Mouse (Mus musculus): ENCODE measurements at regions not wholly inside any gene's neighbourhood (a gene's known extent, or its start where the extent isn't known, plus 50 kb on each side); places are given as distances from the start of the nearest gene placed in this dataset.

DNA sequence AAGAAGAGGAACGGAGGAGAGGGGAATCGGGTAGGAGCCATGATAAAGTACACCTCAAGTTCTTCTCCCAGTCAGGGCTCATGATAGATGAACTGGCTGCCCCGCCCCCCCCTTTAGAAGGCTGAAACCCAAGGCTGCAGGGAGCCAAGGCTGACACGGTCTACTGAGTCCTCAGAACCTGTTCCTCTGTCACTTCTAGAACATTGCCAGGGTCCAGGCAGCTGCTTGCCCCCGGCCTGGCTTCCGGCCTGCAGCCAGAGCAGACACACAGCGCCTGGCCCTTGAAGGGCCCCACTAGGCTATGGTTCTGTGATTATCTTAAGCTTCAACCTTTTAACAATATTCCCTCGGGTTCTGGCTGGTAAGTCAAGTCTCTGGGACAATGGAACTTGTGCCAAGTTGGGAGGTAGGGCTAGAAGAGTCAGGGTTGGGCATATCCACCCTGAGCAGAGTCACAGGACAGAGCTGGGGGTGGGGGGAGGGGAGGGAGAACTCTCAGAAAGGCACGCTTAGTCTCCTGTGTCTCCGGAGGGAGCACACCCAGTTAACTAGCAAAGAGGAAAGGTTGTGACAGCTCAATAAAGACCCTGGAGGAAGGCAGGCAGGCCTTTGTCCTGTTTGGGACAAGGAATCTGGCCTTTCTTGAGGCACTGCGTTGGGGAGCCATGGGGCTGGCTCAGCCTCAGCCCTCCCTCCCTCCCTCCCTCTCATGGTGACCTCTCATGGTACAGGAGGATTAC is 57.6 kb upstream of the Slc45a1 start:
- TF ChIP-seq NANOG (IDR thresholded peaks at IDR 0.05; ENCODE audit: borderline replicate concordance, low read length), result no peak
- no peak for TF ChIP-seq CTCF (conservative IDR thresholded peaks at IDR 0.05; ENCODE audit: low read length)
- no peak for TF ChIP-seq POU5F1 (IDR thresholded peaks at IDR 0.05; ENCODE audit: borderline replicate concordance, low read length)
- H3K27me3 ChIP-seq (ENCODE audit: insufficient read depth, low read length), result peaks cover 18% of the 10 kb centered on the region
- H3K36me3 ChIP-seq (ENCODE audit: insufficient read depth, low read length), result no peaks in the 10 kb centered on the region
- peaks cover 20% of the 10 kb centered on the region; the same call in 1 of the 2 replicates for H3K4me1 ChIP-seq (replicated peaks; ENCODE audit: low read depth, low read length)
- no peaks in the 10 kb centered on the region for H3K9me3 ChIP-seq (ENCODE audit: low read length)
- no peak overlapping the region for H3K4me3 ChIP-seq (replicated peaks; ENCODE audit: low read length)

DNA sequence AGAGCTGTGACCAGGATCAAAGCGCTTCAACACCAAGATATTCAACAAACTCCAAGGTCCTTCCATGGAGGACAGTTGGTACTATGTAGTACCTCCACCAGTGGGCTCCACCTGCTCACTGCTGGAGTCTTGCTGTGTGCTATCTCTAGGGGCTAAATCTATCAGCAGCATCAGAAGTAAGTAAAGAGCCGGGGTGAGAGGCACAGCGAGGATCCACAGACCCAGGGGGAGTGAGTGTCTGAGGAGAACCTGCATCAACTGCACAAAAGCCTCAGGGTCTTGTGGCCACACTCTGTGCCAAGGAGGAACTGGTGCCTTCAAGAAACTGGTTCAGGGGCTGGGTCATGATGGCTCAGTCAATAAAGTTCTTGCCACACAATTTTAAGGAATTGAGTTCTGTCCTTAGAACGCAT is 56.6 kb upstream of the Slc45a1 start:
- H3K4me1 ChIP-seq (replicated peaks; ENCODE audit: low read depth, low read length), result peaks cover 20% of the 10 kb centered on the region; the same call in 1 of the 2 replicates
- TF ChIP-seq CTCF (conservative IDR thresholded peaks at IDR 0.05; ENCODE audit: low read length), result no peak
- no peak for TF ChIP-seq NANOG (IDR thresholded peaks at IDR 0.05; ENCODE audit: borderline replicate concordance, low read length)
- H3K4me3 ChIP-seq (replicated peaks; ENCODE audit: low read length), result no peak overlapping the region
- peaks cover 18% of the 10 kb centered on the region for H3K27me3 ChIP-seq (ENCODE audit: insufficient read depth, low read length)
- no peaks in the 10 kb centered on the region for H3K36me3 ChIP-seq (ENCODE audit: insufficient read depth, low read length)
- H3K9me3 ChIP-seq (ENCODE audit: low read length), result no peaks in the 10 kb centered on the region

DNA sequence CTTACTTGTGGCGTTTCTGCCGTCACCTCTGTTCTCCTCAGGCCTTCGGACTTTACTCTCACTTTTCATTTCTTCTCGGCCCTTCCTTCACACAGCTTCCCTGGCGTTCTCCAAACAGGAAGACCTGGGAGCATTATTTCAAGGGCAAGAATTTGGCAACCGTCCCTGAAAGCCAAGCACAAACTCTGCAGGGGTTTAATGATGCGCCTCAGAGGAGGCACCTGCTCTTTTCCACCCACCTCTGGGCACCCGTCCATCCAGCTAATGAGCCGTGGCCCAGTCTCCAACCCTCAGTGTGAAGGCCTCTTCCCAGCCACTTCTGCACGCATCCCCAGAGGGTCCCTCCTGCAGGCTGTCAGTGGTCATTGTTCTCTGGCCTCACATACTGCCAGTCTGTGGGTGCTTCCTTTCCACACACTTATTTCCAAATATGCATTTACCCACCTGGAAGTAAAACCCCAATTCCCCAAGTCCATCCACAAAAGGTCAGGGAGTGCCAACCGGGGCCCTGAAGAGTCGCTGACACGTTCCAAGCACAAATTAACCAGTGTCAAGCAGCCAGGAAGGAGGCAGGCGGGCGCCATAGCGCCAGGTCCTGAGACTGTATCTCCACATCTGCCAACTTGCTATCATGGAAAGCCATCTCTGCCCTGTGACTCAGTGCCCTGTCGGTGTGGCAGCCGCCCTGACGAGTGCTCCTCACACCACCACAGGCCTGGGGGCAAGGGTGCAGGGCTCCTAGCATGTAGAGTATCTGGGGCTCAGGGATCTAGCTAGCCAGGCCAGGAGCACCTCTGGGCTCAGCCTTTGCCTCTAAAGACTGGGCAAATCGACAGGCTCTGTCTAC is 56.0 kb upstream of the Slc45a1 start:
- Histone ChIP-seq H3K9me3 (ENCODE audit: low read length) (no peaks in the 10 kb centered on the region), H3K4me3 (replicated peaks; ENCODE audit: low read length) (no peak overlapping the region), H3K27me3 (ENCODE audit: insufficient read depth, low read length) (peaks cover 21% of the 10 kb centered on the region), H3K36me3 (ENCODE audit: insufficient read depth, low read length) (no peaks in the 10 kb centered on the region), H3K4me1 (replicated peaks; ENCODE audit: low read depth, low read length) (peaks cover 20% of the 10 kb centered on the region; the same call in 1 of the 2 replicates)
- no peak for TF ChIP-seq CTCF (conservative IDR thresholded peaks at IDR 0.05; ENCODE audit: low read length)
- TF ChIP-seq NANOG (IDR thresholded peaks at IDR 0.05; ENCODE audit: borderline replicate concordance, low read length), result no peak
- TF ChIP-seq POU5F1 (IDR thresholded peaks at IDR 0.05; ENCODE audit: borderline replicate concordance, low read length), result no peak

DNA sequence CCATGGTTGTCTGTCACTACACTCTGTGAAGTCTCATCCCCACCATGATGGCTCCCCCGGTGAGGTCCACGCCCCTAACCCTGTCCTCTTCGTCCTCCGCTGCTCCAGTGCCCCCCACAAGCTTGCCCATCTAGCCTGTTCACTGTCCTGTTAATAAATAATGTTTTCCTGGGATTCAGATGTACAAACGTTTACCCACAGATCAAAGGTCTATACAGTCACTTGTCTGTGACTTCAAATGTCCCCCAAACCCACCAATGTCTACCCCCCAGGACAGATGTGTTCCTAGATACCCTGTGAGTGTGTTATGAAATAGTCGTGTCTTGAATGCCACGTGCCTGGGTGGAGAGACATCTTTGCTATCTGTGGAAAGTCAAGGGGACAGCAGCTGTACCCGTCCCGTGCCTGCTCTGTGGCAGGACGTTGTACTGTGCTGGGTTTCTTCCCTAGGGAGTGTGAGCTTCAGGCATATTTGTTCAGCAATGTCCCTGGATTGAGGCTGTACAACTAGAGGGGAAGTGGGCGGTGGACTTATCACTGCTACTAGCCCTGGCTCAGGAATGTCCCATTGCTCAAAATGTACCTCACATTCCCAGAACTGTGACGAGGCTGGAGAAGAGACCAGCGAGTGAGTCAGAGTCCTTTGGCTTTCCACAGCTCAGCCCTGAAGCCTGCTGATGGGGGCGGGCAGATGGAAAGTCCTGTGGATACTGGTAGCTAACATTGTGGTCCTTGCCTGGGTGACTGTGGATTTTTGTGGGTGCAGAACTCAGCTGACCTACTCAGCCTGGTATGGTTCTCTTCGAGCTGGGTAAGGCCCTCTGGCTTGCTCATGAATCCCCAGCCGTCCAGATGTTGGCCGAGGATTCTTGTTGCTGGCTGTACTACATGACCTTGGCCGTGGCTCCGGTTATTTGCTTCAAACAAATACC is 55.1 kb upstream of the Slc45a1 start:
- Histone ChIP-seq H3K4me1 (replicated peaks; ENCODE audit: low read depth, low read length) (peaks cover 20% of the 10 kb centered on the region; the same call in 1 of the 2 replicates), H3K36me3 (ENCODE audit: insufficient read depth, low read length) (no peaks in the 10 kb centered on the region), H3K9me3 (ENCODE audit: low read length) (no peaks in the 10 kb centered on the region), H3K4me3 (replicated peaks; ENCODE audit: low read length) (0 out of 2 replicates have a peak overlapping the region, but pooled peaks have one; percentile 20), H3K27me3 (ENCODE audit: insufficient read depth, low read length) (peaks cover 24% of the 10 kb centered on the region)
- TF ChIP-seq CTCF (conservative IDR thresholded peaks at IDR 0.05; ENCODE audit: low read length), result no peak
- no peak for TF ChIP-seq POU5F1 (IDR thresholded peaks at IDR 0.05; ENCODE audit: borderline replicate concordance, low read length)
- TF ChIP-seq NANOG (IDR thresholded peaks at IDR 0.05; ENCODE audit: borderline replicate concordance, low read length), result no peak

DNA sequence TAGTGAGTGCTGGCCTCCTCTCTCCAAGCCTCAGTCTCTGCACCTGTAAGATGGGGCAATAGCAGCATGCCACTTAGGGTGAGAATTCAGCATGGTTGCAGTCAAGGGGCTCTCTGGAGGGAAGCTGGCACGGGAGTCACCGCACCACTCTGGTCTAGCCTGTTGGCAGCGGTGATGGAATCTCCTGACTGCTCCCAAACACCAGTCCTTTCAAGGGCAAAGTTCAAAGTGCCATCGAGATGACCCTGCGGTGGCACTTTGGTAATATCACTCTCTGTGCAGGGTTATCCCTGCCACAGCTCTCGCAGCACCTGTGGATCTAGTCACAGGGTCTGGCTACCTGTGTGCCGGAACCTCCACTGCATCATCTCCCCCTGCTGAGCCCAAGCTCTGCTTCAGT is 54.3 kb upstream of the Slc45a1 start:
- no peak for TF ChIP-seq NANOG (IDR thresholded peaks at IDR 0.05; ENCODE audit: borderline replicate concordance, low read length)
- TF ChIP-seq POU5F1 (IDR thresholded peaks at IDR 0.05; ENCODE audit: borderline replicate concordance, low read length), result no peak
- no peak for TF ChIP-seq CTCF (conservative IDR thresholded peaks at IDR 0.05; ENCODE audit: low read length)
- Histone ChIP-seq H3K9me3 (ENCODE audit: low read length) (no peaks in the 10 kb centered on the region), H3K4me3 (replicated peaks; ENCODE audit: low read length) (no peak overlapping the region), H3K36me3 (ENCODE audit: insufficient read depth, low read length) (no peaks in the 10 kb centered on the region), H3K27me3 (ENCODE audit: insufficient read depth, low read length) (peaks cover 24% of the 10 kb centered on the region), H3K4me1 (replicated peaks; ENCODE audit: low read depth, low read length) (peaks cover 20% of the 10 kb centered on the region; the same call in 1 of the 2 replicates)

DNA sequence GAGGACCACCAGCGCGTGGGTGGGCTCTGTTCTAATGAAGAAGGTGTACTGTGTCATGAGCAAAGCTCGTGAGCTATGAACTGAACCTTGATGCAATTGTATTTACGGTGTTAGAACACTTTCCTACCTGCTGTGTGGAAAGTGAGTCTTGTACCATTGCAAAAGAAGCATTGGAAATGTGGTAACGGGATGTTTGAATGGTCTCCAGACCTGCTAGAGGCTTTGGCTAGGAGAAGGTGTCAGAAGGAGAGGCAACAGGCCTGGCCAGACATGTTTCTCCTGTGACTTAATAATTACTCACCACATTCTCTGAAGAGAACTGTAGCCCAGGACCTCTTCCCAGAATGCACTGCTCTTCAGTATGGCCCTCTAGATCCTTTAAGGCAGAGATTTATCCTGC is 51.3 kb upstream of the Slc45a1 start:
- Histone ChIP-seq H3K9me3 (ENCODE audit: low read length) (no peaks in the 10 kb centered on the region), H3K4me1 (replicated peaks; ENCODE audit: low read depth, low read length) (peaks cover 13% of the 10 kb centered on the region; the same call in 1 of the 2 replicates), H3K27me3 (ENCODE audit: insufficient read depth, low read length) (peaks cover 24% of the 10 kb centered on the region), H3K4me3 (replicated peaks; ENCODE audit: low read length) (no peak overlapping the region), H3K36me3 (ENCODE audit: insufficient read depth, low read length) (no peaks in the 10 kb centered on the region)
- no peak for TF ChIP-seq POU5F1 (IDR thresholded peaks at IDR 0.05; ENCODE audit: borderline replicate concordance, low read length)
- no peak for TF ChIP-seq NANOG (IDR thresholded peaks at IDR 0.05; ENCODE audit: borderline replicate concordance, low read length)
- no peak for TF ChIP-seq CTCF (conservative IDR thresholded peaks at IDR 0.05; ENCODE audit: low read length)

All from E14TG2a.4 (cell line).